Mouse (Mus musculus): ENCODE measurements around the gene Ankrd13a. TPM values are rescaled to one million over a fixed set of nuclear protein-coding genes. Genes with fewer than 3 reads are reported as not detected.

The Ankrd13a gene
- 38.3 and 39.5 TPM in 2 replicates for polyA plus RNA-seq (2016; fragmentation: Nextera tagmentation; extraction: Ambion mirVana)

DNA sequence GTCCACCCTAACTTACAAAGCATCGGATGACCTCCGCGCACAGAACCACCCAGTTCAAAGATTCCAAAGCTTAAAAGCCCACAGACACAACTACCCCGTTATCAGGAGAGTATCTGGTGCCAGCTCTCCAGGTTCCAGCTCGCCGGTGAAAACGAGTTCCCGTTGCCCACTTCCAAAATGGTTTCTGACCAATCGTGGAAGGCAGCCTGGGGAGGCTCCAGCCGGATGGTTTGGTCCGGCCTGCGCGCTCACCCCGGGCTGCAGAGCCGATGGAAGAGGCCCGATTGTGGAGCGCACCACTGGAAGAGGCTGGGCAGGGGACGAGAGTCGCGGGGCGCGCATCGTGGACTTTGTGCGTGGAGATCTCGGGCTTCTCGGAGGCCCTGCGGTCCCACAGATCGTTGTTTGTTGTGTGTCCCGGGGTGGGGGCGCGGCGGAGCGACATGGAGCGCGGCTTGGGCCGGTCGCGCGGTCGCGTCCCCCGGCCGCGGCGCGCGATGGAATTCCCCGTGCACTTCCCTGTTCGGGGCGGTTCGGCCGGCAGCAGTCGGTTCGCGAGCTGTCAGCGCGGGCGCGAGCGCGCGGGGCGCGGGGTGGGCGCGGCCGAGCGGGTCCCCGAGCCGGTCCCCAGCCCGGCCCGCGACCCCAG, at the start of gene Ankrd13a:
TSS of gene Ankrd13a (plus strand) at position 275 of the 649 bp plus-strand sequence.
- peaks cover 49% of the 10 kb centered on the region for H3K4me1 ChIP-seq
- peak; percentile 92 for DNase-seq (ENCODE audit: extremely low spot score, low spot score)
- no peaks in the 10 kb centered on the region for H3K36me3 ChIP-seq (replicated peaks)
- H3K4me3 ChIP-seq: peak within 1 kb of the TSS; percentile 99
- H3K27ac ChIP-seq: peak within 1 kb of the TSS; percentile 99
- no peaks in the 10 kb centered on the region for H3K9me3 ChIP-seq
- WGBS: under 1% methylated on average over 67 of the region's 73 CpGs
- no peaks in the 10 kb centered on the region for H3K27me3 ChIP-seq (ENCODE audit: poor library complexity, severe bottlenecking)

- no peak overlapping the region for H3K27ac ChIP-seq
- no peaks in the 10 kb centered on the region for H3K4me1 ChIP-seq
- H3K4me3 ChIP-seq: no peak overlapping the region
- H3K9me3 ChIP-seq: no peaks in the 10 kb centered on the region; the same call in 1 of the 2 replicates
- peaks cover 89% of the 10 kb centered on the region for H3K36me3 ChIP-seq (replicated peaks)
- no peaks in the 10 kb centered on the region for H3K27me3 ChIP-seq (ENCODE audit: poor library complexity, severe bottlenecking)
- WGBS: 86% methylated on average over 10 of the region's 10 CpGs
- DNase-seq (ENCODE audit: extremely low spot score, low spot score): no peak
Observed at GRCm38 (mm10) chr5:114728160-114728559, 46.3 kb upstream of the Ankrd13a start.

DNA sequence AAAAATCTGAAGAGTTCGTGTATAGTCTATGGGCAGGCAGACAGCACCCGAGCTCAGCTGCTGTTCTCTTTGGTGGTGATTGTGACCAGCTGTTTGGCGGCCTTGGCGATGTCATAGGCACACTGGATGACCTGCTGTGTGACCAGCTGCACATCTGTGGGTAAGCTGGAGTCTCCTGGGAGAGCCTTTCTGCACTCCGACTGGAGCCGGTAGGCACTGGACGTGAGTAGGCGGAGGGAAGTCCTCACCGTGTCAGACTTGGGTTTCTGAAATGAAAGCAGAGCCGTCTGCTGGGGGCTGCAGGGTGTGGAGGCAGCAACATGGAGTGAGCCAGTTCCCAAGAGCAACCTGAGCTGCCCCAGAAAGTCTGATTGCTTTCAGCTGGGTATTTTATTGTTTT, 44.3 kb upstream of the Ankrd13a start:
- WGBS: 79% methylated on average over 10 of the region's 10 CpGs
- DNase-seq (ENCODE audit: extremely low spot score, low spot score): no peak
- H3K4me3 ChIP-seq: no peak overlapping the region
- H3K27ac ChIP-seq: no peak overlapping the region
- H3K4me1 ChIP-seq: no peaks in the 10 kb centered on the region
- no peaks in the 10 kb centered on the region for H3K27me3 ChIP-seq (ENCODE audit: poor library complexity, severe bottlenecking)
- no peaks in the 10 kb centered on the region for H3K9me3 ChIP-seq
- H3K36me3 ChIP-seq (replicated peaks): peaks cover 89% of the 10 kb centered on the region

DNA sequence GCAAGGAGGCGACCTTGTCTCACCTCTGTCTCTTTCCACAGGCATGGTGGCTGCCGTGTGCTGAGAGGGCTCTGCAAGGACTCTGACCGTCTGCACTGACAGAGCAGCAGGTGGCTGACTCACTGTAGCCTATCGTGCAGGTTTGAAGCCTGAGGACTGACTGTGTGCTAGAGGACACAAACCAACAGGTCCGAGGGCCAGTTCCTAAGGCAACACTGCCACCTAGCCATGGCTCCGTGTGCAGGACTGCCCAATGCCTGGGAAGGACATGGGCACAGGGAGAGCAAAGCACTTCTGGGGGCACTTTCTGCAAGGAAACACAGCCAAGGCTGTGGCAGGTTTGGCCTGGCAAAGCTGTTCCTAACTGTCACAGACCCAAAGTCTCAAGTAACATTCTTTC, 43.0 kb upstream of the Ankrd13a start:
- peaks cover 89% of the 10 kb centered on the region for H3K36me3 ChIP-seq (replicated peaks)
- no peak for DNase-seq (ENCODE audit: extremely low spot score, low spot score)
- H3K9me3 ChIP-seq: no peaks in the 10 kb centered on the region
- no peaks in the 10 kb centered on the region for H3K4me1 ChIP-seq
- H3K4me3 ChIP-seq: no peak overlapping the region
- no peaks in the 10 kb centered on the region for H3K27me3 ChIP-seq (ENCODE audit: poor library complexity, severe bottlenecking)
- H3K27ac ChIP-seq: no peak overlapping the region
- 75% methylated on average over 6 of the region's 6 CpGs for WGBS

DNA sequence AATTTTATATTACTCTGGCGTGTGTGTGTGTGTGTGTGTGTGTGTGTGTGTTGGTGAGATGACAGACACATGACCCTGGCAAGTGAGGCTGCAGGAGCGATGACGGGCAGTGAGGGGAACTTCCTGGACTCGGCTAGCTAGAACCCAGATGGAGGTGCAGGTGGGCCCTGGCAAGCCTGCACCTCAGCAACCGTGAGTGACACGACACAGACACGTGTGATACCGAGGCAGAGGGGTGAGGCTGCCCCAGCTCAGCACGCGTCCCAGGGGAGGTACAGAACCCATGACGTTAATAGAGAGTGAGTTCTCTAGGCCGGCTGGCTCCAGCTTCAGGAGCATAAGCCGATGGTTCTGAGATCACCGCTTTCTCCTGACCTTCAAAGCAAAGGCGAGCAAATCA, 42.5 kb upstream of the Ankrd13a start:
- Histone ChIP-seq H3K4me1 (no peaks in the 10 kb centered on the region), H3K27ac (no peak overlapping the region), H3K9me3 (no peaks in the 10 kb centered on the region), H3K4me3 (no peak overlapping the region), H3K27me3 (ENCODE audit: poor library complexity, severe bottlenecking) (no peaks in the 10 kb centered on the region), H3K36me3 (replicated peaks) (peaks cover 93% of the 10 kb centered on the region)
- 93% methylated on average over 15 of the region's 15 CpGs for WGBS
- DNase-seq (ENCODE audit: extremely low spot score, low spot score): no peak

- WGBS: 94% methylated on average over 15 of the region's 15 CpGs
- Histone ChIP-seq H3K9me3 (no peaks in the 10 kb centered on the region), H3K4me1 (no peaks in the 10 kb centered on the region), H3K27ac (no peak overlapping the region), H3K4me3 (no peak overlapping the region), H3K27me3 (ENCODE audit: poor library complexity, severe bottlenecking) (no peaks in the 10 kb centered on the region), H3K36me3 (replicated peaks) (peaks cover 95% of the 10 kb centered on the region)
- no peak for DNase-seq (ENCODE audit: extremely low spot score, low spot score)
Observed at GRCm38 (mm10) chr5:114733606-114734005, 40.9 kb upstream of the Ankrd13a start.

- DNase-seq (ENCODE audit: extremely low spot score, low spot score): no peak
- H3K36me3 ChIP-seq (replicated peaks): peaks cover 93% of the 10 kb centered on the region
- H3K9me3 ChIP-seq: no peaks in the 10 kb centered on the region
Observed at GRCm38 (mm10) chr5:114737090-114737887, 37.2 kb upstream of the Ankrd13a start.

GRCm38 (mm10) chr5:114738707-114739241, 35.7 kb upstream of the Ankrd13a start:
- peaks cover 95% of the 10 kb centered on the region for H3K36me3 ChIP-seq (replicated peaks)
- H3K4me3 ChIP-seq: no peak overlapping the region

More at GRCm38 (mm10) chr5:114737090-114737887, 37.2 kb upstream of the Ankrd13a start:
- 91% methylated on average over 21 of the region's 21 CpGs for WGBS
- Histone ChIP-seq H3K4me3 (no peak overlapping the region), H3K4me1 (peaks cover 3% of the 10 kb centered on the region; the same call in 1 of the 2 replicates), H3K27me3 (ENCODE audit: poor library complexity, severe bottlenecking) (no peaks in the 10 kb centered on the region), H3K27ac (no peak overlapping the region)

DNA sequence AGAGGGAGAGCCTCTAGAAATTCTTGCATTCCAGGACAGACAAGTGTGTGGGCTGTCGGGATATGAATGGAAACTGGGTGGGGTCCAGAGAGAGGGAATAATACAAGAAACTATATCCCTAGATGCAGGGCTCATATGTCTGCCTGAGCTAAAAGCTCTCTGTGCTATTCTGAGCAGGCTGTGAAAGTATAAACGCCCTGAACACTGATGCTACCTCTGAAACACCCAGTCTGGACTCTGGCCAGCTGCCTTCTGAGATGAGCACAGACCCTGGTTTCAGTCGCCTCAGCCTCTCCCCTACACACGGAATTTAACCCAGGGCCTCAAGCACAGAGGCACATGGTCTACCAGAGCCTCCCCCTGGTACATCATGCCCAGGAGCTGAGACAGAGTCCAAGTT, 33.9 kb upstream of the Ankrd13a start:
- no peak for DNase-seq (ENCODE audit: extremely low spot score, low spot score)
- WGBS: 85% methylated on average over 4 of the region's 4 CpGs
- H3K4me1 ChIP-seq: peaks cover 3% of the 10 kb centered on the region; the same call in 1 of the 2 replicates
- peaks cover 97% of the 10 kb centered on the region for H3K36me3 ChIP-seq (replicated peaks)
- no peak overlapping the region for H3K27ac ChIP-seq
- H3K9me3 ChIP-seq: no peaks in the 10 kb centered on the region
- H3K4me3 ChIP-seq: no peak overlapping the region
- H3K27me3 ChIP-seq (ENCODE audit: poor library complexity, severe bottlenecking): no peaks in the 10 kb centered on the region

More at GRCm38 (mm10) chr5:114738707-114739241, 35.7 kb upstream of the Ankrd13a start:
- WGBS: 88% methylated on average over 12 of the region's 12 CpGs
- Histone ChIP-seq H3K4me1 (peaks cover 3% of the 10 kb centered on the region; the same call in 1 of the 2 replicates), H3K9me3 (no peaks in the 10 kb centered on the region), H3K27ac (no peak overlapping the region), H3K27me3 (ENCODE audit: poor library complexity, severe bottlenecking) (no peaks in the 10 kb centered on the region)
- no peak for DNase-seq (ENCODE audit: extremely low spot score, low spot score)

GRCm38 (mm10) chr5:114742572-114742971, 31.9 kb upstream of the Ankrd13a start:
- no peaks in the 10 kb centered on the region for H3K9me3 ChIP-seq
- H3K4me3 ChIP-seq: no peak overlapping the region
- no peak overlapping the region for H3K27ac ChIP-seq
- H3K4me1 ChIP-seq: peaks cover 3% of the 10 kb centered on the region; the same call in 1 of the 2 replicates
- WGBS: 94% methylated on average over 10 of the region's 10 CpGs
- no peak for DNase-seq (ENCODE audit: extremely low spot score, low spot score)
- peaks cover 92% of the 10 kb centered on the region for H3K36me3 ChIP-seq (replicated peaks)
- H3K27me3 ChIP-seq (ENCODE audit: poor library complexity, severe bottlenecking): no peaks in the 10 kb centered on the region

DNA sequence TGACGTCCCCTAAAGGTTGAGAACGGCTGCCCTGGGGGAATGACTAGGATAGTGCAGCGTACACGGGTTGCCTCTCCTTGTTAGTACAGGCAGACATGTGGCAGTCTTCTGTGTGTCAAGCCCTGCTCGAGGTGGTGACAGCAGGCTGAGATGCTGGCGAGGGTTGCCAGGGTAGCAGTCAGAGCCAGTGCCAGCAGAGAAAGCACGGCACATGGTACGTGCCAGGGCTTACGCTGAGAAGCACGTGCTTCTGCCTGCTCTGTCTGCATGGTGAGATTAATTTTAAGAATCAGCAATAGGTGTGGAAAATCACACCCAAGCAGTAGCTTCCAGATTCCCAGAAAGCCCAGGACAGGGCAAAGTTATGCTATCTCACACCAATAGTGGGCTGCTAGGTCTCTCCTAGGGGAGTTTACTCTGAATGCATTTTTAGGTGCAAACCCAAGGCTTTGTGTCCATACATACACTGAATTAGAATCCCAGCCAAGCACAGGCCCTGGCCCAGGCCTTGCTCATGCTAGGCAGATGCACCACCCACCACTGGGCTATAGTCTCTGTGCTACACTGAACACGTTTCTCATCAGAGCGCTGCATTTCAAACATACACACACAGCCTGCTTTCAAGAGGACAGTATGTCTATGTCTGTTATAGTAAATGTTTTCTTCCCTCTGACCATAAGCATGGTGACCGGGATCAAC, 31.3 kb upstream of the Ankrd13a start:
- Histone ChIP-seq H3K36me3 (replicated peaks) (peaks cover 92% of the 10 kb centered on the region), H3K4me1 (peaks cover 3% of the 10 kb centered on the region; the same call in 1 of the 2 replicates), H3K9me3 (no peaks in the 10 kb centered on the region), H3K4me3 (no peak overlapping the region), H3K27ac (no peak overlapping the region), H3K27me3 (ENCODE audit: poor library complexity, severe bottlenecking) (no peaks in the 10 kb centered on the region)
- 95% methylated on average over 13 of the region's 13 CpGs for WGBS
- no peak for DNase-seq (ENCODE audit: extremely low spot score, low spot score)

DNA sequence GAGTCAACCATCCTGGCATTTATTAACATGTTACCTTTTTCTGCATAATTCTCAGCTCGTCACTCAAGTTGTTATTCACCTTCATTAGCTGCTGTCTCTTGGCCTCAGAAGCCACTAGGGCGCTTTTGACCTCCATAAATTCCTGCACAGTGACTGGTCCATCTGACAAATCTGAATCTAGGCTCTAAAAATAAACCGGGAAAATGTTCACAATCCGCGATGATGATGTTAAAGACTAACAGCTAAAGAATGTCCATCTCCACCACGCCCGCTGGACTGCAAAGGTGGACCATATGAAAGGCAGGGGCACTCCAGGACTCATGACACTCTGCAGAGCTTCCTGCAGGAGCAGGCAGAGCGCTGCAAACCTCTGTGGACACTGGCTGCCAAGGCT, 30.8 kb upstream of the Ankrd13a start:
- H3K4me3 ChIP-seq: no peak overlapping the region
- H3K36me3 ChIP-seq (replicated peaks): peaks cover 92% of the 10 kb centered on the region
- WGBS: 94% methylated on average over 8 of the region's 8 CpGs

More for the DNA sequence above, 30.8 kb upstream of the Ankrd13a start:
- no peak for DNase-seq (ENCODE audit: extremely low spot score, low spot score)
- H3K27ac ChIP-seq: no peak overlapping the region
- H3K4me1 ChIP-seq: peaks cover 3% of the 10 kb centered on the region; the same call in 1 of the 2 replicates
- no peaks in the 10 kb centered on the region for H3K9me3 ChIP-seq
- no peaks in the 10 kb centered on the region for H3K27me3 ChIP-seq (ENCODE audit: poor library complexity, severe bottlenecking)
